Mouse (Mus musculus) erythroblast, embryonic 14.5 days (primary cell): ENCODE measurements around the gene Ms4a15.

Source experiments
- GATA1 ChIP-seq: IDR thresholded peaks from 2 replicates; pipeline ENCODE4 v1.6.1; 2012; ENCODE audit warnings: low read length, inconsistent platforms, mixed read lengths
- TAL1 ChIP-seq: IDR thresholded peaks from 3 replicates; pipeline ENCODE4 v1.6.1; 2012; ENCODE audit warnings: low read length, inconsistent platforms, mixed read lengths

- no peak for TF ChIP-seq GATA1
- TF ChIP-seq TAL1, result no peak
Observed at GRCm38 (mm10) chr19:10949558-10949957, 43.5 kb downstream of the Ms4a15 start.
